Mouse (Mus musculus) lung, embryonic 16.5 days (tissue): ENCODE results near the gene Fbxo2. TPM values are rescaled to one million over a fixed set of nuclear protein-coding genes. Genes with fewer than 3 reads are reported as not detected.

ENCODE experiments used
- ATAC-seq: fragments of 200-750 bp; cut with Nextera tagmentation; 2 replicates; pipeline ENCODE4 v1.8.0; 2017; ENCODE audit warnings: low read depth, mild to moderate bottlenecking, moderate library complexity
- H3K27ac ChIP-seq: fragments of 300-500 bp; sonication (generic); 2 replicates; pipeline ENCODE4 v1.5.1; 2014; ENCODE audit warnings: mild to moderate bottlenecking, control low read depth, low read length
- H3K27me3 ChIP-seq: fragments of 300-500 bp; sonication (generic); 2 replicates; pipeline ENCODE4 v1.6.1; 2014; ENCODE audit warnings: low read depth, low read length, mixed read lengths; ENCODE audit not compliant: control insufficient read depth, insufficient read depth
- H3K36me3 ChIP-seq: fragments of 300-500 bp; sonication (generic); 2 replicates; pipeline ENCODE4 v1.6.1; 2014; ENCODE audit warnings: low read length; ENCODE audit not compliant: control insufficient read depth, insufficient read depth
- H3K4me1 ChIP-seq: fragments of 300-500 bp; sonication (generic); replicated peaks from 2 replicates; pipeline ENCODE4 v1.6.1; 2014; ENCODE audit warnings: low read length, mixed read lengths; ENCODE audit not compliant: control insufficient read depth, insufficient read depth
- H3K4me2 ChIP-seq: fragments of 300-500 bp; sonication (generic); 2 replicates; pipeline ENCODE4 v1.6.1; 2014; ENCODE audit warnings: low read depth, low read length, control low read depth
- H3K4me3 ChIP-seq: fragments of 300-500 bp; sonication (generic); 2 replicates; pipeline ENCODE4 v1.5.1; 2014; ENCODE audit warnings: mild to moderate bottlenecking, low read length, control low read depth
- H3K9ac ChIP-seq: fragments of 300-500 bp; sonication (generic); 2 replicates; pipeline ENCODE4 v1.6.1; 2014; ENCODE audit warnings: low read length, control low read depth
- H3K9me3 ChIP-seq: fragments of 300-500 bp; sonication (generic); 2 replicates; pipeline ENCODE4 v1.6.1; 2016; ENCODE audit warnings: low read length; ENCODE audit not compliant: control insufficient read depth
- WGBS: fragments of 180-500 bp; shearing (Covaris S2); extraction: QIAGEN DNeasy Blood & Tissue Kit; methylation state at CpG from one replicate; pipeline ENCODE4 v1.1.7; 2014; 5-methylcytosine and 5-hydroxymethylcytosine counted together
- polyA plus RNA-seq: library from polyadenylated mRNA; unstranded; fragments of >200 nt; fragmentation: Nextera tagmentation; extraction: Ambion mirVana; gene quantifications from 2 replicates; pipeline ENCODE4 v1.2.1, GENCODE M21; 2015

Fbxo2 gene
- polyA plus RNA-seq, 1 experiment from 2014 or later = 0.50 TPM

DNA sequence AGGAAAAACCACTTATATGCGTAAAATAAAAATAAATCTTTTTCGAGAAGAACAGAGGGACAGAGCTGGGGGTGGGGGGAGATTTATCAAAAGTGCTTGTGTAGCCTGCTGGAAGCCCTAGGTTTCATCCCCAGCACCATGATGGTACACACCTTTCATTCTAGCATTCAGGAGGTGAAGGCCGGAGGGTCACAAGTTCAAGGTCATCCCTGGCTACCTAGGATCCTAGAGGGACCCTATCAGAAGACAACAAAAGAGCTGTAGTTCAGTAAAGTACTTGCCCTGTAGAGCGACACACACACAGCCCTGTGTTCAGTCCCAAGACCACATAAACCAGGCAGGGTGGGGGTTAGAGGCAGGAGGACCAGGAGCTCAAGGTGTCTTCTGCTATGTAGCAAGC, 6.4 kb upstream of the Fbxo2 start:
- Histone ChIP-seq H3K4me3 (no peak overlapping the region), H3K27me3 (no peaks in the 10 kb centered on the region), H3K4me1 (peaks cover 6% of the 10 kb centered on the region; the same call in 1 of the 2 replicates), H3K27ac (no peak overlapping the region), H3K9ac (no peak overlapping the region), H3K36me3 (no peaks in the 10 kb centered on the region), H3K9me3 (no peaks in the 10 kb centered on the region), H3K4me2 (no peak overlapping the region)
- no peak for ATAC-seq
- WGBS = 80% methylated on average over 4 of the region's 4 CpGs

DNA sequence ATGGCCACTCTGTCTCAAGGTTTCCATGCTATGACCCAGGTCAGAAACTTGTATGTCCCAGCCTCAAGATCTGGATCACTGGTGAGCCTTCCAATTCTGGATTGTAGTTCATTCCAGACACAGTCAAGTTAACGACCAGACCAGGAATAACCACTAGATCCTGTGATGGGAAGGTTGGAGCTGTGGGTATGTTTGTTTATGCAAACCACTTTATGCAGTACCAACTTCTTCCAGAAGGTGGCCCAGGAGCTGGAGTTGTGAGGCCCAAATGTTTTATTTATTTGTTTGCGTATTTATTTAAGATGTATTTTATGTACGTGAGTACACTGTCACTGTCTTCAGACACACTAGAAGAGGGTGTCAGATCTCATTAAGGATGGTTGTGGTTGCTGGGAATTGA, 5.4 kb upstream of the Fbxo2 start:
- no peak for ATAC-seq
- Histone ChIP-seq H3K9me3 (no peaks in the 10 kb centered on the region), H3K36me3 (no peaks in the 10 kb centered on the region), H3K4me1 (peaks cover 11% of the 10 kb centered on the region), H3K27ac (no peak overlapping the region), H3K9ac (no peak overlapping the region), H3K4me2 (no peak overlapping the region), H3K27me3 (no peaks in the 10 kb centered on the region), H3K4me3 (no peak overlapping the region)
- 60% methylated on average over 3 of the region's 3 CpGs for WGBS

DNA sequence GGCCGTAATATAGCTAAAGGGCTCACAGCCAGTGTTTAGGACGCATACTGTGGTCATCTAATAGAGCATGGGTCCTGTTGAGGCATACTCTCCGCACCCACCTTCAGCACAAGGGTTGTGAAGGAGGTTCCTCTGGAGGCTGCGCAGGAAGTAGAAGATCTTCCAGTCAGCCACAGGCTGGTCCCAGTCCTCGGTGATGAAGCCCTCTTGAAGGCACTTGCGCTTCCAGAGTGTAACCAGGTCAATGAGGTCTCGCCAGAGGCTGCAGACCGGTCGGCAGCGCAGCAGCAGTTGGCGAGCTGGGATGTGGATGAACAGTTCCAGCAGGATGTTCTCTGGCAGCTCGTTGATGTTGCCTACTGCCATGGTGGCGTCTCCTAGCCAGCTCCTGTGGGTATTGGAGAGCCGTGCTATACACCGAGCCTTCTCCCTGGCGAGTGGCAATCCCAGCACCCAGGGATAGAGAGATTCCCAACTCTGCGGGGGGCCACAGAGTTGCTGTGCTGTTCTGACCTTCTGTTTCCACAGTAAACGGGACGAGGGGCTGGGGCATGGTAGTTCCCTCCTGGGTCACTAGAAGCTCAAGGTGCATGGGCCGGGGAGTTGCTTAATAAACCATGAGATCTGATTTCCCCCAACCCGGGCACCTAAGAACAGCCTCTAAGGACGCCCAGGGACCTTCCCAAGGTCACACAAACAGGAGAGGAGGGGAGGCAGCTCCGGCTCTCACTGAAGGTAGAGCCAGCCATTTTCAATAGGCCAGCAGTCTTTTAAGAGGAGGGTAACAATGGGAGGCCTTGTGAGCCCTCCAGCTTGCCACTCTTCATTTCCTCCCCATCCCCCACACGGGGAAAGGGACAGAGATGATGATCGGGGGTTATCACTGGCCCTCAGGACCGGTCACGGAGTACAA, 1.7 kb upstream of the Fbxo2 start:
- no peak for ATAC-seq
- 29% methylated on average over 27 of the region's 27 CpGs for WGBS
- H3K9me3 ChIP-seq = no peaks in the 10 kb centered on the region
- peak overlapping the region; percentile 65 for H3K4me3 ChIP-seq
- H3K36me3 ChIP-seq = no peaks in the 10 kb centered on the region
- H3K27ac ChIP-seq = no peak overlapping the region
- peak overlapping the region; percentile 72 for H3K9ac ChIP-seq
- H3K4me2 ChIP-seq = peak overlapping the region; percentile 95
- peaks cover 7% of the 10 kb centered on the region for H3K4me1 ChIP-seq
- H3K27me3 ChIP-seq = peaks cover 34% of the 10 kb centered on the region

DNA sequence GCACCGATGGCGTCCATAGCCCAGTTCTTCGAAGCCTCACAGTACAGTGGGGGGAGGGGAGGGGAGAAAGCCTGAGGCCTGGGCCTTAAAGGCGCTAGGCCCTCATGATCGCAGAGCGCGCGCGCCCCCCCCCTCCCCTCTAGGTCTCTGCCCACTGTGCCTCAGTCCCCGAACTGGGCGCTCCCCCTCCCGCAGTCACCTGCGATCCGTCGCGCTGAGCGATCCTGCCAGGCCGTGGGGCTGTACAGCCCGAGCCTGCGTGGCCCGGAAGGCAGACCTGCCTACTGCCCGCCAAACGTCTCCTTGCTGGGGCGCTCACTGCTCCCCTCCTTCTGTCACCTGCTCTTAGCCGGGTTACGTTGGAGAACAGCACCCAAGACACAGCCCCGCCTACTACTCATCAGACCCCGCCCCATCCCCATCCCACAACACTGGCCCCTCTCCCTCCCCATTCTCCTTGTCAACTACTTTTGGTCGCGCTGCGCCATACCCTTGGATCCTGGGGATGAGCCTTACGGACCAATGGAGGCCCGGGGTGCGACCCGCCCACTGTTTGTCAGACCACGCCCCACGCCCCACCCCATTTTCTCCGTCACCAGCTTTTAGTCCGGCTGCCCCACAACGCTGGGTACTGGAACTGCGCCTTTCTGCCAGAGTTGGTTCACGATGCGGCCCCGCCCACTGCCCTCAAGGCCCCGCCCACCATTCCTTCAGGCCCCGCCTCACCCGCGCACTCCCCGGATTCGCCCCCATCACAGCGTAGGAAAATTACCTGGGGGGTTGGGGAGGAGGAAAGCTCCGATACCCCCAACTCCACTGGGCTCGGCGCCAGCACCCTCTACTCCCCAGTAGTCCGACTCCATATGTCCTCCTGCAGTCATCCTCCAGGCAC, 631 bp upstream of the Fbxo2 start:
- peak; percentile 91 for ATAC-seq
- Histone ChIP-seq H3K9ac (peak overlapping the region; percentile 72), H3K4me1 (peaks cover 9% of the 10 kb centered on the region), H3K4me2 (peak overlapping the region; percentile 95), H3K27ac (peak overlapping the region; percentile 36), H3K4me3 (peak overlapping the region; percentile 65), H3K36me3 (no peaks in the 10 kb centered on the region), H3K27me3 (peaks cover 45% of the 10 kb centered on the region), H3K9me3 (no peaks in the 10 kb centered on the region)
- under 1% methylated on average over 53 of the region's 55 CpGs for WGBS

DNA sequence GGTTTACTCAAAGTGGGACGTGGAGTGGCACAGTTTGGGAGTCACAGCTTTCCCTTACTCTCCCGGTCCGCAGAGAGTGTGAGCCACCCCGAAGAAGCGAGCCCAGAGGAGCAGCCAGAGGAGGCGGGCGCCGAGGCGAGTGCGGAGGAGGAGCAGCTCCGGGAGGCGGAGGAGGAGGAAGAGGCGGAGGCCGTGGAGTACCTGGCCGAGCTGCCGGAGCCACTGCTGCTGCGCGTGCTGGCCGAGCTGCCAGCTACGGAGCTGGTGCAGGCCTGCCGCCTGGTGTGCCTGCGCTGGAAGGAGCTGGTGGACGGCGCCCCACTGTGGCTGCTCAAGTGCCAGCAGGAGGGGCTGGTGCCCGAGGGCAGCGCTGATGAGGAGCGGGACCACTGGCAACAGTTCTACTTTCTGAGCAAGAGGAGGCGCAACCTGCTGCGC, 3.6 kb downstream of the Fbxo2 start:
- H3K27me3 ChIP-seq = peaks cover 69% of the 10 kb centered on the region
- H3K9ac ChIP-seq = no peak overlapping the region
- WGBS = 0% methylated on average over 28 of the region's 29 CpGs
- H3K4me3 ChIP-seq = peak overlapping the region; percentile 27
- H3K36me3 ChIP-seq = no peaks in the 10 kb centered on the region
- peak; percentile 49 for ATAC-seq
- H3K4me1 ChIP-seq = peaks cover 15% of the 10 kb centered on the region
- H3K4me2 ChIP-seq = peak overlapping the region; percentile 48
- no peak overlapping the region for H3K27ac ChIP-seq
- no peaks in the 10 kb centered on the region for H3K9me3 ChIP-seq

DNA sequence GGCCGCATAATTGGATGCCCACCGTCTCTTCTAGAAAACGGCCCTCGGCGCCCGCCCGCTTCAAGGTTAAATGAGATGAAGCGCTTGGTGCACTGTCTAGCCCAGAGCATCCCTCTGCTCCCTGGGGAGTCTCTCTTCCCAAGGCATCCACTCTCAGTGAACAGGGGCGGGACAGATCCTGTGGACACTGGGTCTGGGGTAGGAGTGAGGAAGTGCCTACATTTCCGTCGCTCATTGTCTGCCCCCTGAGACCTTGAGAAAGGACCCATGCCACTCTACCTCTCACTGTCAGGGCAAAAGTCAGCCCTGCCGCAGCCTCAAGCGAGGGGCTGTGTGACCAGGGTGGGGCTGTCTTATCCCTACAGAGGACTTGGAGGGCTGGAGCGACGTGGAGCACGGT, 4.0 kb downstream of the Fbxo2 start:
- Histone ChIP-seq H3K27me3 (peaks cover 70% of the 10 kb centered on the region), H3K9me3 (no peaks in the 10 kb centered on the region), H3K4me3 (no peak overlapping the region), H3K36me3 (no peaks in the 10 kb centered on the region), H3K9ac (no peak overlapping the region), H3K4me1 (peaks cover 11% of the 10 kb centered on the region), H3K4me2 (no peak overlapping the region), H3K27ac (no peak overlapping the region)
- under 1% methylated on average over 16 of the region's 16 CpGs for WGBS
- no peak for ATAC-seq

DNA sequence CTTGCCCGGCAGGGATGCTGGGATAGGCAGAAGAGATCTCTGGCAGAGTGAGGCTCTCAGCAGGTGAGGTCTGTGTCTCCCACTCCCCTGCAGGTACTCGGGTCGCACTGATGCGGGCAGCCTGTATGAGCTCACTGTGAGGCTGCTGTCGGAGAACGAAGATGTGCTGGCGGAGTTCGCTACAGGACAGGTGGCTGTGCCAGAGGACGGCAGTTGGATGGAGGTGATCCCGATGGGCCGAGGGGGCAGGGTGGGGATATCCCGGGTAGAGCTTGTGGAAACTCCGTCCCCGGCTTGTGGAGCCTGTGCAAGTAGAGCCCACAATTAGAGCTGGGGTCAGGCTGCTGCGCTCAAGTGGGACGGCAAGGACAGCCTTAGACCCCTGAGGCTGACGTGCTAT, 5.1 kb downstream of the Fbxo2 start:
- 9% methylated on average over 17 of the region's 17 CpGs for WGBS

DNA sequence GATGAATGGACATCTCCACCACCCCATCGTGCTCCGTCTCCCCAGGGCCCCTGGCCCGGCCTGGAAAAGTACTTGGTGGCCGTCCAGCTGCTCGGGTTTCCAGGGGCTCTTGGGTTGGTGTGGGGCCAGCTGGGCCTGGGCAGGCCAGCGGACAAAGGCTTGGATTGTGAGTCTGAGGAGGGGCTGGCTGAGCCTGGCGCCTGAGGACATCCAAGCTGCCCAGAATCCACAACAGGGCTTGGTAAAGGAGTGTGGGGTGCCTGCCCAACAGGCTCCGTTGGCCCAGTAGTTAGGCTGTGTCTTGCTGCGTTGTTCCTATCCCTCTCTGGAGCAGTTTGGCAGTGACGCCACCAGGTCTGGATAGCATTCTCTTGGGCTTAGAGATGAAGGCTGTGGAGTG, 6.0 kb downstream of the Fbxo2 start:
- H3K9ac ChIP-seq = peak overlapping the region; percentile 15; the same call in 1 of the 2 replicates
- H3K27ac ChIP-seq = no peak overlapping the region
- peaks cover 68% of the 10 kb centered on the region for H3K27me3 ChIP-seq
- H3K4me1 ChIP-seq = peaks cover 7% of the 10 kb centered on the region; the same call in 1 of the 2 replicates
- no peak overlapping the region for H3K4me2 ChIP-seq
- H3K4me3 ChIP-seq = no peak overlapping the region
- no peaks in the 10 kb centered on the region for H3K9me3 ChIP-seq
- WGBS = 5% methylated on average over 10 of the region's 10 CpGs
- ATAC-seq = no peak
- no peaks in the 10 kb centered on the region for H3K36me3 ChIP-seq

More for the DNA sequence above, 5.1 kb downstream of the Fbxo2 start:
- no peak overlapping the region for H3K4me2 ChIP-seq
- no peaks in the 10 kb centered on the region for H3K9me3 ChIP-seq
- no peak overlapping the region for H3K4me3 ChIP-seq
- H3K27me3 ChIP-seq = peaks cover 72% of the 10 kb centered on the region
- H3K27ac ChIP-seq = no peak overlapping the region
- no peaks in the 10 kb centered on the region for H3K36me3 ChIP-seq
- ATAC-seq = no peak
- no peak overlapping the region for H3K9ac ChIP-seq
- H3K4me1 ChIP-seq = peaks cover 9% of the 10 kb centered on the region; the same call in 1 of the 2 replicates

DNA sequence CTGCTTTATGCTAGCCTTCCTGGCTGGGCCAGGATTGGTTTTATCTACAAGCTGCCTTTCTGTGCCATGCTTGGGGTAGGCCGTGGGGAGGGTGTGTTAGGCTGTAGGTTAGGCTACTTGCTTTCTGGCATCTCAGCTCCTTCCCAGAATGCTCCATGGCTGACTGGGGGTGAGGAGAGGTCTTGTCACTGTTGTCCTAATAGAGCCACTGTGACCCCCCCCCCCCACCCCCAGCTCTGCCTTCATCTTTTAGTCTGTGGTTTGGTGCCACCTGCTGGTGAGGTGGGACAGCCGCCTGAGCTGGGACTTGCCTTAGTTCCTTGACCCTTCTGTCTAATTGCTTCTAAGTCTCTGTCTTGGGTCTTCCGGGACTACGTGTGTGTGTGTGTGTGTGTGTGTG, 6.6 kb downstream of the Fbxo2 start:
- no peaks in the 10 kb centered on the region for H3K36me3 ChIP-seq
- H3K27me3 ChIP-seq = peaks cover 66% of the 10 kb centered on the region
- H3K4me3 ChIP-seq = no peak overlapping the region
- H3K4me1 ChIP-seq = peaks cover 7% of the 10 kb centered on the region; the same call in 1 of the 2 replicates
- H3K27ac ChIP-seq = no peak overlapping the region
- no peak overlapping the region for H3K9ac ChIP-seq
- 0 out of 2 replicates have a peak overlapping the region, but pooled peaks have one; percentile 6 for H3K4me2 ChIP-seq
- 18% methylated on average over 4 of the region's 4 CpGs for WGBS
- H3K9me3 ChIP-seq = no peaks in the 10 kb centered on the region
- no peak for ATAC-seq
